Mouse (Mus musculus) erythroblast, embryonic 14.5 days (primary cell): ENCODE data around the gene Lrrc59.

ENCODE experiments used
- GATA1 ChIP-seq: IDR thresholded peaks from 2 replicates; pipeline ENCODE4 v1.6.1; 2012; ENCODE audit warnings: low read length, inconsistent platforms, mixed read lengths
- TAL1 ChIP-seq: IDR thresholded peaks from 3 replicates; pipeline ENCODE4 v1.6.1; 2012; ENCODE audit warnings: low read length, inconsistent platforms, mixed read lengths

GRCm38 (mm10) chr11:94585091-94585490 is 44.5 kb upstream of the Lrrc59 start:
- TF ChIP-seq GATA1: no peak
- TF ChIP-seq TAL1: no peak
